Mouse (Mus musculus) layer of hippocampus, adult 18-20 months (tissue): ENCODE data around the gene Wdr46. TPM values are rescaled to one million over a fixed set of nuclear protein-coding genes. Genes with fewer than 3 reads are reported as not detected.

ENCODE experiments used
- DNase-seq, 2 experiments: peaks; one replicate each; pipeline ENCODE4 v3.0.0; 2022; ENCODE audit warnings: low spot score in 2 of 2
- total RNA-seq, 2 experiments: library from RNA; stranded (reverse); gene quantifications; 2 replicates each; pipeline ENCODE4 v1.2.3; 2021

Gene Wdr46
- total RNA-seq, 2 experiments from 2014 or later: 13.2 to 15.5 TPM

- DNase-seq: no peak
Observed at GRCm38 (mm10) chr17:33928251-33928947, 12.1 kb upstream of the Wdr46 start.

GRCm38 (mm10) chr17:33929371-33930279 lies 10.8 kb upstream of the Wdr46 start, which contains the start of gene Rgl2:
Gene Rgl2, plus strand, starts transcription at chr17:33929543.
- peak; percentile 91 to 94 for DNase-seq

GRCm38 (mm10) chr17:33930280-33931158 lies 9.9 kb upstream of the Wdr46 start:
- DNase-seq: peak in 1 of 2 experiments; percentile 83

GRCm38 (mm10) chr17:33931159-33931866 lies 9.1 kb upstream of the Wdr46 start:
- DNase-seq: no peak

- no peak for DNase-seq
Observed at GRCm38 (mm10) chr17:33931947-33932346, 8.5 kb upstream of the Wdr46 start.

- DNase-seq: no peak
Observed at GRCm38 (mm10) chr17:33932448-33932847, 8.0 kb upstream of the Wdr46 start.

- no peak for DNase-seq
Observed at GRCm38 (mm10) chr17:33932970-33933369, 7.5 kb upstream of the Wdr46 start.

GRCm38 (mm10) chr17:33935422-33936055 lies 4.9 kb upstream of the Wdr46 start:
- no peak for DNase-seq

- DNase-seq: no peak
Observed at GRCm38 (mm10) chr17:33936993-33937392, 3.5 kb upstream of the Wdr46 start.

- no peak for DNase-seq
Observed at GRCm38 (mm10) chr17:33938783-33939182, 1.7 kb upstream of the Wdr46 start.

- no peak for DNase-seq
Observed at GRCm38 (mm10) chr17:33940981-33941380, 521 bp downstream of the Wdr46 start.

- no peak for DNase-seq
Observed at GRCm38 (mm10) chr17:33941381-33941780, 921 bp downstream of the Wdr46 start.

GRCm38 (mm10) chr17:33943454-33943853 lies 3.0 kb downstream of the Wdr46 start:
- no peak for DNase-seq

GRCm38 (mm10) chr17:33947430-33948089 lies 7.1 kb downstream of the Wdr46 start:
- no peak for DNase-seq

GRCm38 (mm10) chr17:33948090-33948904 lies 7.8 kb downstream of the Wdr46 start:
- DNase-seq: no peak

- no peak for DNase-seq
Observed at GRCm38 (mm10) chr17:33948905-33949537, 8.6 kb downstream of the Wdr46 start.

- no peak for DNase-seq
Observed at GRCm38 (mm10) chr17:33950131-33950625, 9.7 kb downstream of the Wdr46 start.
